Mouse (Mus musculus) heart, postnatal 0 days (tissue): ENCODE data around the gene Pip5k1b.

Source experiments
- CTCF ChIP-seq: IDR thresholded peaks from 2 replicates; pipeline ENCODE4 v1.5.1; 2016; ENCODE audit warnings: antibody characterized with exemption, control low read depth, low read depth
- EP300 ChIP-seq: IDR thresholded peaks from 2 replicates; pipeline ENCODE4 v1.6.1; 2016; ENCODE audit warnings: antibody characterized with exemption, low read depth

- TF ChIP-seq CTCF: no peak
- no peak for TF ChIP-seq EP300
Measured at GRCm38 (mm10) chr19:24312556-24313342, 242.9 kb downstream of the Pip5k1b start.
